Mouse (Mus musculus) E14TG2a.4 (cell line): ENCODE data around the gene Atp7b.

ENCODE experiments used
- H3K27me3 ChIP-seq: 2 replicates; pipeline ENCODE4 v1.6.1; 2014; ENCODE audit warnings: low read length, control low read depth; ENCODE audit not compliant: insufficient read depth
- H3K36me3 ChIP-seq: 2 replicates; pipeline ENCODE4 v1.6.1; 2014; ENCODE audit warnings: low read length, control low read depth; ENCODE audit not compliant: insufficient read depth
- H3K4me1 ChIP-seq: replicated peaks from 2 replicates; pipeline ENCODE4 v1.6.1; 2014; ENCODE audit warnings: low read depth, low read length, control low read depth
- H3K4me3 ChIP-seq: replicated peaks from 2 replicates; pipeline ENCODE4 v1.5.1; 2014; ENCODE audit warnings: mild to moderate bottlenecking, low read length
- H3K9me3 ChIP-seq: 2 replicates; pipeline ENCODE4 v1.6.1; 2014; ENCODE audit warnings: low read length, control low read depth
- CTCF ChIP-seq: conservative IDR thresholded peaks from 2 replicates; pipeline ENCODE4 v1.5.1; 2014; ENCODE audit warnings: low read length
- NANOG ChIP-seq: IDR thresholded peaks from 2 replicates; pipeline ENCODE4 v1.6.1; 2014; ENCODE audit warnings: borderline replicate concordance, low read length, mixed read lengths
- POU5F1 ChIP-seq: IDR thresholded peaks from 2 replicates; pipeline ENCODE4 v1.6.1; 2014; ENCODE audit warnings: low read length, borderline replicate concordance

Gene Atp7b

GRCm38 (mm10) chr8:22058368-22058767 lies 1.7 kb downstream of the Atp7b start:
- H3K36me3 ChIP-seq = peaks cover 17% of the 10 kb centered on the region
- no peak for TF ChIP-seq CTCF
- TF ChIP-seq POU5F1 = no peak
- no peak for TF ChIP-seq NANOG
- no peaks in the 10 kb centered on the region for H3K9me3 ChIP-seq
- peaks cover 38% of the 10 kb centered on the region for H3K27me3 ChIP-seq
- H3K4me1 ChIP-seq = peaks cover 29% of the 10 kb centered on the region
- H3K4me3 ChIP-seq = no peak overlapping the region

- no peak for TF ChIP-seq NANOG
- no peak for TF ChIP-seq POU5F1
- no peak for TF ChIP-seq CTCF
- no peak overlapping the region for H3K4me3 ChIP-seq
- H3K36me3 ChIP-seq = peaks cover 2% of the 10 kb centered on the region
- H3K4me1 ChIP-seq = peaks cover 21% of the 10 kb centered on the region
- H3K9me3 ChIP-seq = no peaks in the 10 kb centered on the region
- peaks cover 38% of the 10 kb centered on the region for H3K27me3 ChIP-seq
Measured at GRCm38 (mm10) chr8:22056850-22057249, 3.3 kb downstream of the Atp7b start.

- peaks cover 14% of the 10 kb centered on the region; the same call in 1 of the 2 replicates for H3K4me1 ChIP-seq
- H3K4me3 ChIP-seq = no peak overlapping the region
- H3K36me3 ChIP-seq = no peaks in the 10 kb centered on the region
- H3K27me3 ChIP-seq = peaks cover 44% of the 10 kb centered on the region
- TF ChIP-seq NANOG (no peak), CTCF (no peak), POU5F1 (no peak)
- H3K9me3 ChIP-seq = no peaks in the 10 kb centered on the region
Measured at GRCm38 (mm10) chr8:22055492-22055877, 4.6 kb downstream of the Atp7b start.

GRCm38 (mm10) chr8:22054674-22055491 lies 5.2 kb downstream of the Atp7b start:
- peaks cover 14% of the 10 kb centered on the region; the same call in 1 of the 2 replicates for H3K4me1 ChIP-seq
- H3K27me3 ChIP-seq = peaks cover 47% of the 10 kb centered on the region
- no peaks in the 10 kb centered on the region for H3K36me3 ChIP-seq
- TF ChIP-seq POU5F1 (no peak), NANOG (no peak), CTCF (no peak)
- no peaks in the 10 kb centered on the region for H3K9me3 ChIP-seq
- no peak overlapping the region for H3K4me3 ChIP-seq

GRCm38 (mm10) chr8:22047699-22048464 lies 12.2 kb downstream of the Atp7b start:
- TF ChIP-seq CTCF = peak; percentile 66
- no peak for TF ChIP-seq POU5F1
- TF ChIP-seq NANOG = no peak
- peaks cover 13% of the 10 kb centered on the region for H3K4me1 ChIP-seq
- H3K27me3 ChIP-seq = peaks cover 17% of the 10 kb centered on the region
- H3K4me3 ChIP-seq = no peak overlapping the region
- H3K9me3 ChIP-seq = no peaks in the 10 kb centered on the region
- H3K36me3 ChIP-seq = no peaks in the 10 kb centered on the region

GRCm38 (mm10) chr8:22043706-22044105 lies 16.4 kb downstream of the Atp7b start:
- Histone ChIP-seq H3K27me3 (peaks cover 13% of the 10 kb centered on the region), H3K4me1 (peaks cover 27% of the 10 kb centered on the region)
- TF ChIP-seq NANOG (no peak), POU5F1 (no peak), CTCF (no peak)

GRCm38 (mm10) chr8:22042515-22042914 lies 17.6 kb downstream of the Atp7b start:
- TF ChIP-seq CTCF = no peak
- TF ChIP-seq POU5F1 = no peak
- TF ChIP-seq NANOG = no peak
- peaks cover 23% of the 10 kb centered on the region for H3K4me1 ChIP-seq
- H3K4me3 ChIP-seq = no peak overlapping the region
- H3K9me3 ChIP-seq = no peaks in the 10 kb centered on the region
- H3K27me3 ChIP-seq = peaks cover 16% of the 10 kb centered on the region
- H3K36me3 ChIP-seq = no peaks in the 10 kb centered on the region

More at GRCm38 (mm10) chr8:22043706-22044105, 16.4 kb downstream of the Atp7b start:
- H3K4me3 ChIP-seq = no peak overlapping the region; the same call in 1 of the 2 replicates
- no peaks in the 10 kb centered on the region for H3K36me3 ChIP-seq
- no peaks in the 10 kb centered on the region for H3K9me3 ChIP-seq

GRCm38 (mm10) chr8:22040153-22040509 lies 20.0 kb downstream of the Atp7b start:
- Histone ChIP-seq H3K4me1 (peaks cover 23% of the 10 kb centered on the region), H3K4me3 (peak overlapping the region; percentile 67), H3K9me3 (no peaks in the 10 kb centered on the region), H3K36me3 (no peaks in the 10 kb centered on the region), H3K27me3 (peaks cover 16% of the 10 kb centered on the region)
- TF ChIP-seq CTCF (no peak), POU5F1 (no peak), NANOG (no peak)
